Mouse (Mus musculus): ENCODE measurements around the gene Mfsd14b. TPM values are rescaled to one million over a fixed set of nuclear protein-coding genes. Genes with fewer than 3 reads are reported as not detected.

The Mfsd14b gene
- total RNA-seq (2021): 10 to 100 TPM; 22.5 to 24.7 TPM
- long read RNA-seq, experiment 1, transcript Mfsd14b-203 (12 exons, 3,832 nt): major isoform, 72 of 76 reads
- long read RNA-seq, experiment 1, partial matches to known transcripts: 1 of 76 reads
- long read RNA-seq, experiment 1, other reads (novel, unspliced or antisense): 3 of 76 reads
- long read RNA-seq, experiment 2, transcript Mfsd14b-203 (12 exons, 3,832 nt): major isoform, 68 of 74 reads
- long read RNA-seq, experiment 2, partial matches to known transcripts: 1 of 74 reads
- long read RNA-seq, experiment 2, other reads (novel, unspliced or antisense): 5 of 74 reads

- intact Hi-C loops (cut with DNase I): loop anchor here (2.0 to 10.0 kb wide), 3 partner anchors 128 to 668 kb away; partner anchors contain the start of gene Zfp369
- peak; percentile 86 to 90 for DNase-seq
Observed at GRCm38 (mm10) chr13:65112459-65113110, at the start of gene Mfsd14b. Gene Mfsd14b (minus strand): TSS chr13:65112975.

GRCm38 (mm10) chr13:65149940-65150339, 37.2 kb upstream of the Mfsd14b start, which contains the start of gene Olfr466:
Gene Olfr466 (plus strand): TSS chr13:65150240.
- intact Hi-C loops (cut with DNase I): no loop called here
- DNase-seq: no peak

- no peak for DNase-seq
- intact Hi-C loops (cut with DNase I): no loop called here
Observed at GRCm38 (mm10) chr13:65137789-65138188, 25.0 kb upstream of the Mfsd14b start, which contains the start of gene Olfr465-ps1. Gene Olfr465-ps1 (plus strand): TSS chr13:65138089.

GRCm38 (mm10) chr13:65127063-65127847, 14.5 kb upstream of the Mfsd14b start:
- intact Hi-C loops (cut with DNase I): no loop called here
- DNase-seq: no peak

GRCm38 (mm10) chr13:65122111-65122510, 9.3 kb upstream of the Mfsd14b start:
- no peak for DNase-seq
- intact Hi-C loops (cut with DNase I): no loop called here

GRCm38 (mm10) chr13:65120984-65121383, 8.2 kb upstream of the Mfsd14b start:
- DNase-seq: no peak
- intact Hi-C loops (cut with DNase I): no loop called here

- DNase-seq: no peak
- intact Hi-C loops (cut with DNase I): loop anchor here (2.0 to 10.0 kb wide), 3 partner anchors 128 to 668 kb away; partner anchors contain the start of gene Zfp369
Observed at GRCm38 (mm10) chr13:65113239-65113638, 464 bp upstream of the Mfsd14b start.

GRCm38 (mm10) chr13:65111961-65112360, 814 bp downstream of the Mfsd14b start:
- DNase-seq: peak in 1 of 2 experiments; percentile 8
- intact Hi-C loops (cut with DNase I): loop anchor here (2.0 to 10.0 kb wide), 3 partner anchors 129 to 667 kb away; partner anchors contain the start of gene Zfp369

- DNase-seq: no peak
- intact Hi-C loops (cut with DNase I): no loop called here
Observed at GRCm38 (mm10) chr13:65101232-65101631, 11.5 kb downstream of the Mfsd14b start.

GRCm38 (mm10) chr13:65100678-65101077, 12.1 kb downstream of the Mfsd14b start:
- DNase-seq: no peak
- intact Hi-C loops (cut with DNase I): no loop called here

GRCm38 (mm10) chr13:65097018-65097417, 15.8 kb downstream of the Mfsd14b start:
- no peak for DNase-seq
- intact Hi-C loops (cut with DNase I): no loop called here

- no peak for DNase-seq
- intact Hi-C loops (cut with DNase I): no loop called here
Observed at GRCm38 (mm10) chr13:65095923-65096322, 16.9 kb downstream of the Mfsd14b start.

GRCm38 (mm10) chr13:65069969-65070368, 42.8 kb downstream of the Mfsd14b start:
- DNase-seq: no peak
- intact Hi-C loops (cut with DNase I): no loop called here

GRCm38 (mm10) chr13:65052660-65053059, 60.1 kb downstream of the Mfsd14b start, which contains the start of gene Prss47:
Gene Prss47 (minus strand): TSS chr13:65052760.
- intact Hi-C loops (cut with DNase I): no loop called here
- no peak for DNase-seq

- peak in 1 of 2 experiments; percentile 6 for DNase-seq
- intact Hi-C loops (cut with DNase I): no loop called here
Observed at GRCm38 (mm10) chr13:65035057-65035456, 77.7 kb downstream of the Mfsd14b start.

GRCm38 (mm10) chr13:65032758-65033157, 80.0 kb downstream of the Mfsd14b start, which contains the start of gene Spata31d1c:
Gene Spata31d1c (plus strand): TSS chr13:65033058.
- no peak for DNase-seq
- intact Hi-C loops (cut with DNase I): no loop called here
